Mouse (Mus musculus) liver, embryonic 15.5 days (tissue): ENCODE results near the gene Olfr955. TPM values are rescaled to one million over a fixed set of nuclear protein-coding genes. Genes with fewer than 3 reads are reported as not detected.

Experiments
- ATAC-seq: fragments of 200-750 bp; cut with Nextera tagmentation; 2 replicates; pipeline ENCODE4 v1.8.0; 2017; ENCODE audit warnings: moderate number of reproducible peaks, mild to moderate bottlenecking, moderate library complexity; ENCODE audit not compliant: insufficient read depth
- H3K27ac ChIP-seq: fragments of 300-500 bp; sonication (generic); replicated peaks from 2 replicates; pipeline ENCODE4 v1.5.1; 2015; ENCODE audit warnings: mild to moderate bottlenecking, inconsistent platforms
- H3K27me3 ChIP-seq: fragments of 300-500 bp; sonication (generic); 2 replicates; pipeline ENCODE4 v1.6.1; 2015; ENCODE audit warnings: mild to moderate bottlenecking, inconsistent platforms
- H3K36me3 ChIP-seq: fragments of 300-500 bp; sonication (generic); replicated peaks from 2 replicates; pipeline ENCODE4 v1.6.1; 2015; ENCODE audit warnings: moderate library complexity, mild to moderate bottlenecking, inconsistent platforms
- H3K4me1 ChIP-seq: fragments of 300-500 bp; sonication (generic); replicated peaks from 2 replicates; pipeline ENCODE4 v1.6.1; 2015; ENCODE audit warnings: inconsistent platforms
- H3K4me2 ChIP-seq: fragments of 300-500 bp; sonication (generic); 2 replicates; pipeline ENCODE4 v1.6.1; 2015; ENCODE audit warnings: moderate library complexity, mild to moderate bottlenecking, inconsistent platforms
- H3K4me3 ChIP-seq: fragments of 300-500 bp; sonication (generic); replicated peaks from 2 replicates; pipeline ENCODE4 v1.5.1; 2015; ENCODE audit warnings: mild to moderate bottlenecking, inconsistent platforms
- H3K9ac ChIP-seq: fragments of 300-500 bp; sonication (generic); 2 replicates; pipeline ENCODE4 v1.6.1; 2015; ENCODE audit warnings: moderate library complexity, mild to moderate bottlenecking, inconsistent platforms
- H3K9me3 ChIP-seq: fragments of 300-500 bp; sonication (generic); replicated peaks from 2 replicates; pipeline ENCODE4 v1.6.1; 2016; ENCODE audit warnings: inconsistent platforms
- WGBS: fragments of 180-500 bp; shearing (Covaris S2); methylation state at CpG from one replicate; pipeline ENCODE4 v1.1.7; 2015; ENCODE audit warnings: mixed read lengths; ENCODE audit not compliant: insufficient replicate concordance; 5-methylcytosine and 5-hydroxymethylcytosine counted together
- polyA plus RNA-seq: library from polyadenylated mRNA; unstranded; fragments of >200 nt; fragmentation: Nextera tagmentation; extraction: Ambion mirVana; gene quantifications from 2 replicates; pipeline ENCODE4 v1.2.1, GENCODE M21; 2015

Olfr955 gene
- polyA plus RNA-seq: not detected in 2 replicates

DNA sequence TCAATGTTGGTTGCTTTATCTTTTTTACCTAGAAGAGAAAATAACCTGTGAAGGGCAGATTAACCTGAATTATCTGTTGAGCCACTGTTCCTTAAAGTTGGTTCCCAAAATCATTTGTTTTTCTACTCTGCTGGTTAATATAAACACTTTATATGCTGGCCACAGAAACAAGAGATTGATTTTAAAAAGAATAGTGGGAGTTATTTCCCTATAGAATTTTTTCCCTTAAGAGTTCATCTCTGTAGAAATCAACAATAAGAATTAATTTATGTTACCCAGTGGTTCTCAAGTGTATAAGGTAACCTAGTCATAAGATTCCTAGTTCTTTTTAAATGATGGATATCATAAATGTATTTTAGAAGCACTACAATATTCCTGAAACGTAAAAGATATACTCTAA is at the start of gene Olfr955:
Gene Olfr955 (minus strand): TSS at position 101 of the 400 bp plus-strand sequence.
- no peak within 1 kb of the TSS for H3K9ac ChIP-seq
- H3K4me3 ChIP-seq: no peak within 1 kb of the TSS
- no peak within 1 kb of the TSS for H3K4me2 ChIP-seq
- no peaks in the 10 kb centered on the region for H3K27me3 ChIP-seq
- no peaks in the 10 kb centered on the region for H3K36me3 ChIP-seq
- H3K9me3 ChIP-seq: no peaks in the 10 kb centered on the region
- no peak within 1 kb of the TSS for H3K27ac ChIP-seq
- ATAC-seq: no peak
- no peaks in the 10 kb centered on the region for H3K4me1 ChIP-seq
- WGBS: 28% methylated on average over 1 of the region's 1 CpGs

DNA sequence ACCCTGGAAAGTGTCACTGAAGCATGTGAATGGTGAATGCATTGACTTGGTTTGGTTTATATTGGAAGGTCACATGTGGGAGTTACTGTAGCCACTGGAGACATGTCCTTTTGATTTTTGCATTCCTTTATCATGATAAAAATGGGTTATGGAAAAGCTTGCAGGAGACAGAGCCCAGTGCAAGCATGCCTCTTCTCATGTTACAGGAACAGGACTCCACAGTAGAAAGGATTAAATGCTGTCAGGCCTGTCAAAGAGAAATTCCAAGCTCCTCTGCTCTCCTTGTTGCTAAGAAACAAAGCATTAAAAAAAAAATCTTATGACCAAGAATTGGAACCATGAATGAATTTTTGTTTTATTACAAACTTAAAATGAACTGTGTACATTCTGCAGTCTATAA is 46.9 kb upstream of the Olfr955 start:
- ATAC-seq: no peak
- H3K36me3 ChIP-seq: no peaks in the 10 kb centered on the region
- H3K4me3 ChIP-seq: no peak overlapping the region
- H3K27me3 ChIP-seq: no peaks in the 10 kb centered on the region
- no peaks in the 10 kb centered on the region for H3K4me1 ChIP-seq
- H3K4me2 ChIP-seq: no peak overlapping the region
- no peak overlapping the region for H3K9ac ChIP-seq
- no peaks in the 10 kb centered on the region for H3K9me3 ChIP-seq
- no peak overlapping the region for H3K27ac ChIP-seq

GRCm38 (mm10) chr9:39515531-39515930 is 43.8 kb upstream of the Olfr955 start, which contains the start of gene Olfr957:
Gene Olfr957 (minus strand): TSS chr9:39515809.
- WGBS: 43% methylated on average over 3 of the region's 3 CpGs
- H3K4me3 ChIP-seq: no peak within 1 kb of the TSS
- ATAC-seq: no peak
- H3K27me3 ChIP-seq: no peaks in the 10 kb centered on the region
- H3K4me2 ChIP-seq: no peak within 1 kb of the TSS
- H3K9ac ChIP-seq: no peak within 1 kb of the TSS
- H3K4me1 ChIP-seq: no peaks in the 10 kb centered on the region
- no peak within 1 kb of the TSS for H3K27ac ChIP-seq
- no peaks in the 10 kb centered on the region for H3K36me3 ChIP-seq
- no peaks in the 10 kb centered on the region for H3K9me3 ChIP-seq

- no peak overlapping the region for H3K4me3 ChIP-seq
- WGBS: 63% methylated on average over 9 of the region's 9 CpGs
- no peak for ATAC-seq
- no peak overlapping the region for H3K27ac ChIP-seq
- H3K9ac ChIP-seq: no peak overlapping the region
- H3K4me1 ChIP-seq: no peaks in the 10 kb centered on the region
- no peaks in the 10 kb centered on the region for H3K27me3 ChIP-seq
- no peaks in the 10 kb centered on the region for H3K36me3 ChIP-seq
- no peaks in the 10 kb centered on the region for H3K9me3 ChIP-seq
- H3K4me2 ChIP-seq: no peak overlapping the region
Observed at GRCm38 (mm10) chr9:39509412-39509811, 37.7 kb upstream of the Olfr955 start.

- no peak overlapping the region for H3K27ac ChIP-seq
- 7% methylated on average over 6 of the region's 6 CpGs for WGBS
- H3K4me3 ChIP-seq: no peak overlapping the region
- H3K9ac ChIP-seq: no peak overlapping the region
- no peak for ATAC-seq
- no peaks in the 10 kb centered on the region for H3K9me3 ChIP-seq
- no peaks in the 10 kb centered on the region for H3K4me1 ChIP-seq
- H3K36me3 ChIP-seq: no peaks in the 10 kb centered on the region
- no peaks in the 10 kb centered on the region for H3K27me3 ChIP-seq
- no peak overlapping the region for H3K4me2 ChIP-seq
Observed at GRCm38 (mm10) chr9:39508998-39509397, 37.3 kb upstream of the Olfr955 start.

GRCm38 (mm10) chr9:39493895-39494294 is 22.2 kb upstream of the Olfr955 start, which contains the start of gene Olfr44:
Gene Olfr44 (minus strand): TSS chr9:39493995.
- no peak for ATAC-seq
- no peaks in the 10 kb centered on the region for H3K9me3 ChIP-seq
- H3K27ac ChIP-seq: no peak within 1 kb of the TSS
- H3K4me1 ChIP-seq: no peaks in the 10 kb centered on the region
- H3K9ac ChIP-seq: no peak within 1 kb of the TSS
- no peak within 1 kb of the TSS for H3K4me3 ChIP-seq
- 75% methylated on average over 2 of the region's 2 CpGs for WGBS
- no peaks in the 10 kb centered on the region for H3K27me3 ChIP-seq
- no peaks in the 10 kb centered on the region for H3K36me3 ChIP-seq
- no peak within 1 kb of the TSS for H3K4me2 ChIP-seq

DNA sequence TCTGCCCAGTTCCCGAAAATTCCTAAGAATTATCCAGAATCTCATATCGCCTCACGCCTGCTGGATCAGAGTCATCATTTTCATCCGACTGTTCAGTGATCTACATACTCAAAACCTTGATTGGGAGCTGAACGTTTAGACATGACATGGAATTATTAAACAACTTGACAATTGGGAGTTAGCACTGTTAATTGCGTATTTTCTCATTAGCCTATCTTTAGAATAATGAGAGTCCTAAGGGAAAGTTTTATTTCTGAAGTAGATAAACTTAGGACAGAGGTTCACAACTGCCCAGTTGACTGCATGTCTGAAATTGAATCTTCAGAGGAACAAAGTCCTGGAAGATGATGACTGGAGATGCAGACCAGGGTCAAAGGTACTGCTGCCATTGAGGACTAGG is 15.3 kb downstream of the Olfr955 start, which contains the start of gene Olfr954:
Gene Olfr954 (plus strand): TSS at position 301 of the 400 bp plus-strand sequence.
- 68% methylated on average over 6 of the region's 6 CpGs for WGBS
- H3K27ac ChIP-seq: no peak within 1 kb of the TSS
- H3K9ac ChIP-seq: no peak within 1 kb of the TSS
- H3K9me3 ChIP-seq: no peaks in the 10 kb centered on the region
- no peak within 1 kb of the TSS for H3K4me2 ChIP-seq
- no peak within 1 kb of the TSS for H3K4me3 ChIP-seq
- ATAC-seq: no peak
- no peaks in the 10 kb centered on the region for H3K4me1 ChIP-seq
- no peaks in the 10 kb centered on the region for H3K36me3 ChIP-seq
- H3K27me3 ChIP-seq: no peaks in the 10 kb centered on the region

- ATAC-seq: no peak
- Histone ChIP-seq H3K4me1 (no peaks in the 10 kb centered on the region), H3K4me2 (no peak within 1 kb of the TSS), H3K9me3 (no peaks in the 10 kb centered on the region), H3K27me3 (no peaks in the 10 kb centered on the region), H3K9ac (no peak within 1 kb of the TSS), H3K4me3 (no peak within 1 kb of the TSS), H3K36me3 (no peaks in the 10 kb centered on the region), H3K27ac (no peak within 1 kb of the TSS)
Observed at GRCm38 (mm10) chr9:39427048-39427447, 44.7 kb downstream of the Olfr955 start, which contains the start of gene Olfr952. Gene Olfr952 (minus strand): TSS chr9:39427148.

Other genes with a start within 250 kb of the Olfr955 start
- not detected in 2 replicates for gene Olfr1537, start 221.9 kb downstream of the Olfr955 start, polyA plus RNA-seq
- gene Olfr945, start 195.1 kb downstream of the Olfr955 start, polyA plus RNA-seq: not detected in 2 replicates
- not detected in 2 replicates for gene Olfr948, start 145.9 kb downstream of the Olfr955 start, polyA plus RNA-seq
- gene Olfr951, start 84.5 kb downstream of the Olfr955 start, polyA plus RNA-seq: not detected in 2 replicates
- gene Olfr952, start 44.8 kb downstream of the Olfr955 start, polyA plus RNA-seq: not detected in 2 replicates
- gene Olfr954, start 15.2 kb downstream of the Olfr955 start, polyA plus RNA-seq: not detected in 2 replicates
- gene Olfr44, start 22.1 kb upstream of the Olfr955 start, polyA plus RNA-seq: not detected in 2 replicates
- not detected in 2 replicates for gene Olfr957, start 43.9 kb upstream of the Olfr955 start, polyA plus RNA-seq
- not detected in 2 replicates for gene Olfr958, start 82.1 kb upstream of the Olfr955 start, polyA plus RNA-seq
- not detected in 2 replicates for gene Olfr959, start 103.6 kb upstream of the Olfr955 start, polyA plus RNA-seq
- 3.2 and 4.6 TPM in 2 replicates for gene AW551984, start 132.5 kb upstream of the Olfr955 start, polyA plus RNA-seq
- not detected in 2 replicates for gene Olfr148, start 138.7 kb upstream of the Olfr955 start, polyA plus RNA-seq
- gene Olfr960, start 149.4 kb upstream of the Olfr955 start, polyA plus RNA-seq: not detected in 2 replicates
- not detected in 2 replicates for gene Olfr961, start 173.1 kb upstream of the Olfr955 start, polyA plus RNA-seq
- gene Olfr963, start 195.3 kb upstream of the Olfr955 start, polyA plus RNA-seq: not detected in 2 replicates
- gene Olfr149, start 235.2 kb upstream of the Olfr955 start, polyA plus RNA-seq: not detected in 2 replicates
- not detected in 2 replicates for gene Olfr965, start 239.4 kb upstream of the Olfr955 start, polyA plus RNA-seq